Mouse (Mus musculus) thymus, adult 2 months (tissue): ENCODE measurements around the gene H6pd. TPM values are rescaled to one million over a fixed set of nuclear protein-coding genes. Genes with fewer than 3 reads are reported as not detected.

Experiments used
- DNase-seq: peaks from one replicate; pipeline ENCODE4 v3.0.0; 2021
- H3K27ac ChIP-seq: fragments of 200-500 bp; 2 replicates; pipeline ENCODE4 v1.5.1; 2012; ENCODE audit warnings: low read length, control low read depth; ENCODE audit not compliant: control insufficient read depth, insufficient read depth
- H3K27me3 ChIP-seq: fragments of 200-500 bp; 2 replicates; pipeline ENCODE4 v1.6.1; 2012; ENCODE audit warnings: mild to moderate bottlenecking, low read length, moderate library complexity, mixed read lengths; ENCODE audit not compliant: control insufficient read depth, insufficient read depth
- H3K36me3 ChIP-seq: fragments of 200-500 bp; 2 replicates; pipeline ENCODE4 v1.6.1; 2012; ENCODE audit warnings: mild to moderate bottlenecking, low read length, moderate library complexity; ENCODE audit not compliant: control insufficient read depth, insufficient read depth
- H3K4me1 ChIP-seq: fragments of 200-500 bp; replicated peaks from 2 replicates; pipeline ENCODE4 v1.6.1; 2012; ENCODE audit warnings: low read length; ENCODE audit not compliant: control insufficient read depth, insufficient read depth
- H3K4me3 ChIP-seq: fragments of 200-500 bp; 2 replicates; pipeline ENCODE4 v1.5.1; 2012; ENCODE audit warnings: mild to moderate bottlenecking, low read length, control low read depth, moderate library complexity; ENCODE audit not compliant: control insufficient read depth, insufficient read depth
- CTCF ChIP-seq: fragments of 200-500 bp; IDR thresholded peaks from 2 replicates; pipeline ENCODE4 v1.5.1; 2012; ENCODE audit warnings: mild to moderate bottlenecking, control low read depth, low read length, moderate library complexity, borderline replicate concordance; ENCODE audit not compliant: control insufficient read depth, poor library complexity, insufficient read depth; ENCODE audit errors: extremely low read depth
- POLR2A ChIP-seq: fragments of 200-500 bp; IDR thresholded peaks from 2 replicates; pipeline ENCODE4 v1.6.1; 2012; ENCODE audit warnings: mild to moderate bottlenecking, low read length, control low read depth, moderate library complexity; ENCODE audit not compliant: control insufficient read depth, poor library complexity, insufficient read depth; ENCODE audit errors: extremely low read depth
- WGBS: fragments of 180-500 bp; shearing (Covaris S2); methylation state at CpG from one replicate; pipeline ENCODE4 v1.1.7; 2018; 5-methylcytosine and 5-hydroxymethylcytosine counted together
- polyA plus RNA-seq: library from polyadenylated mRNA; depleted of rRNA; stranded (reverse); fragments of >200 nt; gene quantifications from 2 replicates; pipeline ENCODE4 v1.2.3, GENCODE M21; 2012; rRNA removed

The H6pd gene
- polyA plus RNA-seq, 1 experiment = 138 TPM

- 96% methylated on average over 7 of the region's 7 CpGs for WGBS
- Histone ChIP-seq H3K27me3 (no peaks in the 10 kb centered on the region), H3K4me3 (no peak overlapping the region), H3K4me1 (no peaks in the 10 kb centered on the region), H3K27ac (no peak overlapping the region), H3K36me3 (no peaks in the 10 kb centered on the region)
- no peak for DNase-seq
- no peak for TF ChIP-seq POLR2A
- no peak for TF ChIP-seq CTCF
These were observed 75.8 kb downstream of the H6pd start for GRCm38 (mm10) chr4:149933025-149933424.

- Histone ChIP-seq H3K27ac (no peak overlapping the region), H3K4me3 (no peak overlapping the region), H3K27me3 (no peaks in the 10 kb centered on the region), H3K4me1 (no peaks in the 10 kb centered on the region), H3K36me3 (no peaks in the 10 kb centered on the region)
- no peak for DNase-seq
- WGBS = 96% methylated on average over 9 of the region's 9 CpGs
- no peak for TF ChIP-seq CTCF
- no peak for TF ChIP-seq POLR2A
These were observed 76.6 kb downstream of the H6pd start for GRCm38 (mm10) chr4:149932108-149932815.

GRCm38 (mm10) chr4:149930755-149931154 lies 78.1 kb downstream of the H6pd start:
- H3K27me3 ChIP-seq = no peaks in the 10 kb centered on the region
- WGBS = 86% methylated on average over 3 of the region's 3 CpGs

More at GRCm38 (mm10) chr4:149930755-149931154, 78.1 kb downstream of the H6pd start:
- no peak for TF ChIP-seq CTCF
- no peak for TF ChIP-seq POLR2A
- no peak overlapping the region for H3K27ac ChIP-seq
- H3K4me1 ChIP-seq = no peaks in the 10 kb centered on the region
- DNase-seq = no peak
- H3K4me3 ChIP-seq = no peak overlapping the region
- no peaks in the 10 kb centered on the region for H3K36me3 ChIP-seq

Other genes starting within 250 kb of the H6pd start
- gene Slc25a33, start 234.7 kb downstream of the H6pd start, polyA plus RNA-seq = 7.2 and 7.3 TPM in 2 replicates
- gene Spsb1, start 54.0 kb downstream of the H6pd start, polyA plus RNA-seq = 28.5 and 30.4 TPM in 2 replicates
- gene Gpr157, start 78.3 kb upstream of the H6pd start, polyA plus RNA-seq = 7.4 TPM in 2 replicates
- gene Slc2a5, start 110.3 kb upstream of the H6pd start, polyA plus RNA-seq = 1.2 and 2.1 TPM in 2 replicates
- 0.05 TPM in 1 of 2 replicates, not detected in the other for gene Slc2a7, start 139.9 kb upstream of the H6pd start, polyA plus RNA-seq
- gene Car6, start 192.3 kb upstream of the H6pd start, polyA plus RNA-seq = 0.31 and 0.40 TPM in 2 replicates
- 296 and 344 TPM in 2 replicates for gene Eno1, start 227.7 kb upstream of the H6pd start, polyA plus RNA-seq